Mouse (Mus musculus): ENCODE results near the gene Smg1.

GRCm38 (mm10) chr7:118245260-118245659 is 1.8 kb upstream of the Smg1 start:
- no peak for TF ChIP-seq POLR2A (IDR thresholded peaks at IDR 0.05; ENCODE audit: borderline replicate concordance, extremely low read depth, low read depth, low read length)
- TF ChIP-seq CTCF (IDR thresholded peaks at IDR 0.05; ENCODE audit: insufficient read depth, low read length) = no peak
